In the genomic region with DNA sequence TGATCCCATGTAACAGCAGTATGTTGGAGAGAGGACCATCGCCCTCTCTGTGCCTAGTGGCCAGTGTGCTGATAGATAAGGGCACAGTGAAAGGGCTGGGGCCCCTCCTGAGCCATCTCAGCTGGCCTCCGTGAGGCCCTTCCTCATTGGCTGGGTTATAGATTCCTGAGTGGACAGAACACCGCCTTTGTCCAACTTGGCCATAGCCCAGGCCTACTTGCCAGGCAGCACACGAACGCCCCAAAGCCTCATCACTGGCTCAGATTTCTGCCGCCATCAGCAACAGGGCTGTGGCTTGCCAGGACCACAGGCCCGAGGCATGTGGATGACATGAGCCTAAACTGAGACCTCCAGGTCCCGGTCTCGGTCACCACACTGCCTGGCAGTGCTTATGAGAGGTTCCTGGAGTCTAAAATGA, we compare ENCODE assay signal across 7 mouse cellular contexts. TPM values are rescaled to one million over a fixed set of nuclear protein-coding genes. Genes with fewer than 3 reads are reported as not detected.
DNase-seq lines count a peak whose midpoint lies in the region; ATAC-seq and TF ChIP-seq lines count a peak whose summit lies in the region.

No protein-coding gene starts in this region.

- H3K9ac ChIP-seq in intestine, postnatal 0 days (ENCODE audit: low read depth, low read length): no peak overlapping the region

- peaks cover 52% of the 10 kb centered on the region for H3K4me1 ChIP-seq in bone marrow macrophage, adult 2 months (ENCODE audit: control insufficient read depth, insufficient read depth, low read length)
- peaks cover 12% of the 10 kb centered on the region; the same call in 1 of the 2 replicates for H3K4me1 ChIP-seq in intestine, postnatal 0 days (replicated peaks; ENCODE audit: control insufficient read depth, insufficient read depth, low read length)

- H3K36me3 ChIP-seq in intestine, postnatal 0 days (ENCODE audit: control insufficient read depth, insufficient read depth): no peaks in the 10 kb centered on the region; the same call in 1 of the 2 replicates

- H3K9me3 ChIP-seq in intestine, postnatal 0 days (ENCODE audit: control insufficient read depth): no peaks in the 10 kb centered on the region

- no peak for TF ChIP-seq CTCF in bone marrow macrophage, adult 2 months (IDR thresholded peaks at IDR 0.05; ENCODE audit: low read depth, low read length)
- no peak for TF ChIP-seq CTCF in intestine, postnatal 0 days (IDR thresholded peaks at IDR 0.05; ENCODE audit: low read depth)

- H3K27me3 ChIP-seq in intestine, postnatal 0 days (replicated peaks; ENCODE audit: control insufficient read depth, insufficient read depth, low read length): no peaks in the 10 kb centered on the region

- H3K4me2 ChIP-seq in intestine, postnatal 0 days (replicated peaks; ENCODE audit: low read depth): no peak overlapping the region

- peak; percentile 92 for DNase-seq in Muller cell, postnatal 12 days (ENCODE audit: inconsistent ontology term)
- peak; percentile 88 for DNase-seq in gastrocnemius, postnatal 25 days
- DNase-seq in left cerebral cortex, postnatal 36 days (ENCODE audit: low spot score in 2 of 2): peak; percentile 39 to 46
- DNase-seq in ovary, postnatal 36 days (ENCODE audit: low spot score): peak; percentile 70
- DNase-seq in spleen, postnatal 36 days (ENCODE audit: low spot score in 2 of 2): no peak

- TF ChIP-seq POLR2A in bone marrow macrophage, adult 2 months (IDR thresholded peaks at IDR 0.05; ENCODE audit: borderline replicate concordance, low read depth, low read length): no peak

- peak overlapping the region; percentile 60 for H3K27ac ChIP-seq in bone marrow macrophage, adult 2 months (ENCODE audit: insufficient read depth, low read depth, low read length)
- H3K27ac ChIP-seq in intestine, postnatal 0 days (ENCODE audit: low read depth, low read length): peak overlapping the region; percentile 15; the same call in 1 of the 2 replicates

- WGBS in intestine, postnatal 0 days: 53% methylated on average over 9 of the region's 9 CpGs

- intact Hi-C loops in left cerebral cortex, postnatal 36 days (cut with DNase I): no loop called here

- ATAC-seq in intestine, postnatal 0 days: no peak; the same call in 1 of the 2 replicates

- no peak overlapping the region for H3K4me3 ChIP-seq in bone marrow macrophage, adult 2 months (ENCODE audit: insufficient read depth, low read length)
- no peak overlapping the region for H3K4me3 ChIP-seq in intestine, postnatal 0 days (ENCODE audit: low read depth, low read length)

RNA-seq across cellular contexts. Expression of gene Htra3, which starts 8.1 kb away (rescaled TPM):
- 0.98 and 1.1 TPM in 2 replicates for polyA plus RNA-seq in bone marrow macrophage, adult 2 months (2012; ENCODE audit: insufficient read depth, insufficient read length, missing spikeins)
- 10 to 100 TPM; 37.4 to 46.7 TPM for total RNA-seq in gastrocnemius, postnatal 25 days (2021)
- polyA plus RNA-seq in intestine, postnatal 0 days (2015; fragmentation: Nextera tagmentation; extraction: Ambion mirVana): 24.5 and 25.5 TPM in 2 replicates
- total RNA-seq in left cerebral cortex, postnatal 36 days (2021): 1 to 10 TPM; 7.7 to 9.6 TPM

Comparison
In these comparisons a context has a peak if more than half of its experiments do, and no peak if none do; other contexts are left out.
1. DNase-seq: peak in Muller cell, postnatal 12 days (single experiment), gastrocnemius, postnatal 25 days (single experiment), left cerebral cortex, postnatal 36 days (2 of 2) and ovary, postnatal 36 days (single experiment); none in spleen, postnatal 36 days (0 of 2).